In the genomic region with DNA sequence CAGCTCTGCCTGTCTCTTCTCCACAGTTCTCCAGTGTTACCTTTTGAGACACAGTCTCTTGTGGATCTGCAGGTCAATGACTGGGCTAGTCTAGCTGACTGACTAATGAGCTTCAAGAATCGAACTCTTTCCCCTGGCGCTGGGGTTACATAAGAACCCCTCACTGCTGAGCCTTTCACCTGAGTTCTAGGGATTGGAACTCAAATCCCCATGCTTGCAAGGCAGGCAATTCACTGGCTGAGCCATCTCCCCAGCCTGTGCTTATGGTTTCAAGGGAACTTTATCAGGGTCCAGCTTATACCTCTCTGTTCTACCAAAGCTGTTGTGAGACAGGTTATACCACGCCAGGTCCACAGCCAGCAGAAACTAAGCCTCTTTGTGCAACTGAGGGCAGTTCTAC, we compare ENCODE assay signal across 25 mouse cellular contexts.
DNase-seq lines count a peak whose midpoint lies in the region; ATAC-seq and TF ChIP-seq lines count a peak whose summit lies in the region.
"Had no signal": no experiment of that assay in that cellular context is flagged by ENCODE, and none has a peak within 500 bp of the region (broad histone marks: within the 10 kb centered on the region; RNA-seq: fewer than 3 reads in every experiment).

No protein-coding gene starts in this region.

- peak; percentile 52 for DNase-seq in heart, adult 11 months
- DNase-seq in lung, postnatal 14 days = no peak
- DNase-seq in midbrain, embryonic 11.5 days (ENCODE audit: low spot score, missing footprints) = peak; percentile 81
- no peak for DNase-seq in midbrain, postnatal 0 days (ENCODE audit: low spot score)
- peak; percentile 2 for DNase-seq in thymus, postnatal 4 days
- DNase-seq in thymus, postnatal 36 days = no peak
- DNase-seq: adrenal gland, adult 8-10 months; adrenal gland, postnatal 14 days; adrenal gland, postnatal 36 days; B cell, adult 2 months; cerebellum, adult 11-12 months; cerebellum, adult 2 months; cerebellum, adult 9-10 months; cerebellum, postnatal 10 days; cerebellum, postnatal 25 days had no signal

- H3K9me3 ChIP-seq in heart, embryonic 11.5 days (replicated peaks; ENCODE audit: control insufficient read depth, low read length) = no peaks in the 10 kb centered on the region
- H3K9me3 ChIP-seq in lung, embryonic 15.5 days = no peaks in the 10 kb centered on the region
- no peaks in the 10 kb centered on the region for H3K9me3 ChIP-seq in midbrain, embryonic 11.5 days (ENCODE audit: control insufficient read depth, low read length)
- no peaks in the 10 kb centered on the region for H3K9me3 ChIP-seq in midbrain, postnatal 0 days (ENCODE audit: low read length)
- H3K9me3 ChIP-seq: embryonic facial prominence, embryonic 10.5 days; embryonic facial prominence, embryonic 12.5 days; forebrain, embryonic 13.5 days; G1E had no signal

- TF ChIP-seq CTCF in midbrain, postnatal 0 days (IDR thresholded peaks at IDR 0.05) = no peak

- H3K9ac ChIP-seq in heart, embryonic 11.5 days (ENCODE audit: low read depth, low read length) = no peak overlapping the region
- no peak overlapping the region for H3K9ac ChIP-seq in lung, embryonic 15.5 days
- H3K9ac ChIP-seq in midbrain, embryonic 11.5 days (ENCODE audit: low read length) = no peak overlapping the region
- no peak overlapping the region for H3K9ac ChIP-seq in midbrain, postnatal 0 days (replicated peaks; ENCODE audit: low read length, poor library complexity, severe bottlenecking)
- H3K9ac ChIP-seq: embryonic facial prominence, embryonic 12.5 days; forebrain, embryonic 13.5 days had no signal

- H3K4me3 ChIP-seq in heart, embryonic 11.5 days (ENCODE audit: low read depth, low read length) = no peak overlapping the region
- no peak overlapping the region for H3K4me3 ChIP-seq in lung, embryonic 15.5 days
- no peak overlapping the region for H3K4me3 ChIP-seq in midbrain, embryonic 11.5 days (ENCODE audit: low read depth, low read length)
- no peak overlapping the region for H3K4me3 ChIP-seq in midbrain, postnatal 0 days (ENCODE audit: low read depth, low read length)
- H3K4me3 ChIP-seq: embryonic facial prominence, embryonic 10.5 days; embryonic facial prominence, embryonic 12.5 days; forebrain, embryonic 13.5 days had no signal

- WGBS in heart, embryonic 11.5 days (ENCODE audit: insufficient replicate concordance) = 82% methylated on average over 3 of the region's 3 CpGs
- WGBS in lung, embryonic 15.5 days = 85% methylated on average over 3 of the region's 3 CpGs
- WGBS in midbrain, embryonic 11.5 days = 95% methylated on average over 3 of the region's 3 CpGs
- 89% methylated on average over 3 of the region's 3 CpGs for WGBS in midbrain, postnatal 0 days

- H3K27me3 ChIP-seq in heart, embryonic 11.5 days (ENCODE audit: control insufficient read depth, insufficient read depth, low read length) = no peaks in the 10 kb centered on the region
- H3K27me3 ChIP-seq in lung, embryonic 15.5 days = no peaks in the 10 kb centered on the region
- peaks cover 3% of the 10 kb centered on the region for H3K27me3 ChIP-seq in midbrain, embryonic 11.5 days (ENCODE audit: control insufficient read depth, insufficient read depth, low read length)
- no peaks in the 10 kb centered on the region for H3K27me3 ChIP-seq in midbrain, postnatal 0 days (ENCODE audit: insufficient read depth, low read length)
- H3K27me3 ChIP-seq: CH12.LX; embryonic facial prominence, embryonic 12.5 days; forebrain, embryonic 13.5 days; Patski had no signal

- no peak for ATAC-seq in heart, embryonic 11.5 days (replicated peaks; ENCODE audit: insufficient number of reproducible peaks, low FRiP score, low TSS enrichment)
- ATAC-seq in lung, embryonic 15.5 days (ENCODE audit: borderline replicate concordance, extremely low read depth, low FRiP score, low TSS enrichment) = no peak
- ATAC-seq in midbrain, embryonic 11.5 days (ENCODE audit: low FRiP score) = no peak
- no peak for ATAC-seq in midbrain, postnatal 0 days (ENCODE audit: low FRiP score)
- ATAC-seq: activated CD4-positive, CD25-positive, alpha-beta regulatory T cell, adult 4 months; CD4-positive, CD25-positive, alpha-beta regulatory T cell, adult 4 months; forebrain, embryonic 13.5 days; Patski had no signal

- no peaks in the 10 kb centered on the region for H3K36me3 ChIP-seq in heart, embryonic 11.5 days (ENCODE audit: control insufficient read depth, insufficient read depth, low read length)
- no peaks in the 10 kb centered on the region for H3K36me3 ChIP-seq in lung, embryonic 15.5 days
- no peaks in the 10 kb centered on the region for H3K36me3 ChIP-seq in midbrain, embryonic 11.5 days (ENCODE audit: control insufficient read depth, insufficient read depth, low read length)
- H3K36me3 ChIP-seq in midbrain, postnatal 0 days (ENCODE audit: insufficient read depth, low read length) = no peaks in the 10 kb centered on the region
- H3K36me3 ChIP-seq: embryonic facial prominence, embryonic 10.5 days; embryonic facial prominence, embryonic 12.5 days; G1E had no signal

- H3K4me2 ChIP-seq in heart, embryonic 11.5 days = no peak overlapping the region
- H3K4me2 ChIP-seq in lung, embryonic 15.5 days = no peak overlapping the region
- H3K4me2 ChIP-seq in midbrain, embryonic 11.5 days = no peak overlapping the region
- no peak overlapping the region for H3K4me2 ChIP-seq in midbrain, postnatal 0 days (ENCODE audit: low read depth, low read length, poor library complexity, severe bottlenecking)
- H3K4me2 ChIP-seq: embryonic facial prominence, embryonic 12.5 days; forebrain, embryonic 13.5 days had no signal

- no peak overlapping the region for H3K27ac ChIP-seq in heart, embryonic 11.5 days (ENCODE audit: low read depth, low read length)
- peak overlapping the region; percentile 85 for H3K27ac ChIP-seq in lung, embryonic 15.5 days
- H3K27ac ChIP-seq in midbrain, embryonic 11.5 days (ENCODE audit: low read depth, low read length) = no peak overlapping the region
- H3K27ac ChIP-seq in midbrain, postnatal 0 days (ENCODE audit: low read depth, low read length) = no peak overlapping the region
- H3K27ac ChIP-seq: embryonic facial prominence, embryonic 10.5 days; embryonic facial prominence, embryonic 12.5 days; forebrain, embryonic 13.5 days had no signal

- H3K4me1 ChIP-seq in heart, embryonic 11.5 days (ENCODE audit: control insufficient read depth, insufficient read depth, low read length) = peaks cover 34% of the 10 kb centered on the region
- peaks cover 34% of the 10 kb centered on the region for H3K4me1 ChIP-seq in lung, embryonic 15.5 days
- peaks cover 5% of the 10 kb centered on the region; the same call in 1 of the 2 replicates for H3K4me1 ChIP-seq in midbrain, embryonic 11.5 days (ENCODE audit: control insufficient read depth, insufficient read depth, low read length)
- no peaks in the 10 kb centered on the region for H3K4me1 ChIP-seq in midbrain, postnatal 0 days (ENCODE audit: insufficient read depth, low read length)

Comparison
In these comparisons a context has a peak if more than half of its experiments do, and no peak if none do; other contexts are left out.
1. DNase-seq: peak in heart, adult 11 months (single experiment), midbrain, embryonic 11.5 days (single experiment) and thymus, postnatal 4 days (single experiment); none in lung, postnatal 14 days (single experiment), midbrain, postnatal 0 days (single experiment) and thymus, postnatal 36 days (0 of 2).